Mouse (Mus musculus) heart, adult 9 months (tissue): ENCODE measurements around the gene Ergic1.
A peak's percentile ranks its signal among the peaks of the same experiment; 100 is the strongest.

Experiments used
- DNase-seq, 2 experiments: peaks; one replicate each; pipeline ENCODE4 v3.0.0; 2022; ENCODE audit warnings: low spot score in 2 of 2

Ergic1 gene

DNA sequence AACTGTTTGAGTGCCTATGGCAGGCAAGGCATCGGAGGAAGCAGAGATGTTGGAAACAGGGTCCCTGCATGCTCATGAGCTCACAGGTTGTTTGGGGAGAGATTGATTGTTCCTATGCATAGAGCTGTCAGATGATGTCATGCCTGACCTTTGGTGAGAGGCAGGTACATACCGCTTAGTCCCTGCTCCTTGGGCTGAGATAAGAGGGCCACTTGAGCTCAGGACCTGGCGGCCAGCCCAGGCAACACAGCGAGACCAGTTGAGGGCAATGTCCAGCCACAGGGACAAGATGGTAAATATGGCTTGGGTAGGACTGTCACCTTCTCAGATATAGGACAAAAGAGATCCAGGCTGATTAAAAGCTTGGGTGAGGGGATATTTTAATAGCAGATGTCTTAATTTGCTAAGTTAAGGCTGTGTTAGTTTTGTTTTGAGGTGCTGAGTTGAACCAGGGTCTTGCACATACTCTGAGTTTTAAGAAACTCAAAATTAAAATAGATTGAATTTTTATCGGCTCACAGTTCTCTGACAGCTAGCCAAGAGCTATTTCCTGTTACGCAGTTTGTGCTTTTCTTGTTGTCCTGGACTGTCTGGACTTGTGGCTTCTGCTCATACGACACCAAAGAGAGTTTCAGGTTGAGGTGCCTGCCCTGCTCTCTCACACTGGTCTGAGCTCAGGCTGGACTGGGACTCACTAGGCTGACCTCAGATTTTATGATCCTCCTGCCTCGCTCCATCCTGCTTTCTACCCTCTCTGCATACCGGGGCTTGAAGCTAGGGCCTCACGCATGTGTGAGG, 138.7 kb downstream of the Ergic1 start:
- peak; percentile 50 to 56 for DNase-seq

DNA sequence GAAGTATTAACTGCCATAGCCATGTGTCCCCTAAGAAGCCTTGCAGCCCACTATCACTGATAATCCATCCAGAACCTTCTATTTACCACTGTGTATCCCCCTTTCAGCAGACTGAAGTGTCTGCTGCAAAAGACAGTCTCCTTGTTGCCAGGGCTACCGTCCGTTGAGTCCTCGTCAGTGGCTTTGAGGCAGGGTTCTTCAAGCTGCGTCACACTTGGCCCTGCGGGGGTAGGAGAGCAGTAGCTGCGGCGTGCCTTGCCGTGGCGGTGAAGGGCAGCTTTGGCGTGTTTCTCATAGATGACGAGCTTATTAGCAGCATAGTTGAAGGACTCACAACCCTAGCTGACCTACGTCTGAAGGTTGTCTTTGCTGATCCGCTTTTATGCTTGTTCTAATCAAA, 140.3 kb downstream of the Ergic1 start:
- DNase-seq: no peak

GRCm38 (mm10) chr17:26702621-26703020, 141.3 kb downstream of the Ergic1 start:
- DNase-seq: no peak

DNA sequence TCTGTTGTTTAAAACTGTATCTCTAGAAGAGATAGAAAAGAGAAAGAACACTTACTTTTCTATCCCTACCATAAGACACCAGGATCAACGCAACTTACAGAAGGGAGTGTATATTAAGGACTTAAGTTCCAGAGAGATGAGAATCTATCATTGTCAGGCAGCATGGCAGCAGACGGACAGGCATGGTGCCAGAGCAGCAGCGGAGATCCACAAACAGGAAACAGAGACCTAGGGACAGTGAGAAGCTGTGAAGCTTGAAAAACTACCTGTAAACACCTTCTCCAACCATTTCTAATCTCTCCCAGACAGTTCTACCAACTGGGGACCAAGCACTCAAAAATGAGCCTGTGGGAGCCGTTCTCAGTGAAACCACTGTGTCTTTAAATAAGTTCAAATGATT, 142.4 kb downstream of the Ergic1 start:
- no peak for DNase-seq

DNA sequence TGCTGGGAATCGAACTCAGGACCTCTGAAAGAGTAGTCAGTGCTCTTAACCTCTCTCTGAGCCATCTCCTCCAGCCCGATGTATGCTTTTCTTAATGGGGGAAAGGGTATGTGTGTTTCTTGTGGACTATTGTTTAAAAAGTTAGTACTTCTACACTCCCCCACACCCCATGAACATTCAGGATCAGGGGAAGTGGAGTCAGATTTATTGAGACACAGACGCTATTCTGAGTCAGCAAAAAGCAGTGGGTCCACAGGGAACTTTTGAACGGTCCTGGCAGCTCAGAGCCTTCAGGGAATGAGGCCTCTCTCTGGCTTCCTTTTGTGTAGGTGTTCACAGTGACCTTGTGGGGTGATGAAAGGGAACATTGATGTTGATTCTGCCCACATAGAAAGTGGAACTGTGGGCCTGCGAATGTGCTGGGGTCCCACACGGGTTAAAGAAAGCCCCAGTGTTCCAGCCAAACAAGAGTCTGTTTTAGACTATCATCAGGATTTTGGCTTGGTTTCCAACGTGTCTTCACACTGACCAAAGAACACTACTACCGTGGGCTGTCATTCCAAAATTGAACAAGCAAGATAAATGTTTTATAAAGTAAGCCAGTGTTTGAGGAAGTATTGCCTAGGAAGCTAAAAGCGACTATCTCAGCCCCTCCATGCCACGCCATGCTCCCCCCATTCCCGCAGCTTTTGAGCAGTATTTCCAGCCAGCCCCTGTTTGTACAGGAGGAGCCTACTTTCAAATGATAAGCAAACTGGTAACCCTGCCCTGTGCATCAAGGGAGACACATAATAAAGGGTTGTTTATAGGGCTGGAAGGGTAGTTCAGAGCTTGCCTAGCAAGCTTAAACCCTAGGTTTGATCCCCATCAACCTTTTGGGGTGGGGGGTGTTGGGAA, 144.4 kb downstream of the Ergic1 start:
- no peak for DNase-seq
